Mouse (Mus musculus) mouse trophoblast stem cell (cell line): ENCODE results near the gene Ep300.
"Not testable (repeated sequence)": the region's sequence is repeated elsewhere in the genome, so short reads cannot be mapped to it uniquely, and the experiment has no call there.

Experiments
- in situ Hi-C, 2 experiments: fragments of 300-500 bp; cut with MseI, MboI; formaldehyde crosslinking; loops; 2 replicates in 1 of 2; 3 replicates in 1 of 2; pipeline ENCODE4 v1.15.1; 2025

Gene Ep300

GRCm38 (mm10) chr15:81700601-81701000 lies 115.5 kb downstream of the Ep300 start:
- in situ Hi-C loops: no loop called here

GRCm38 (mm10) chr15:81701350-81701749 lies 116.2 kb downstream of the Ep300 start:
- in situ Hi-C loops: not testable (repeated sequence)
